Mouse (Mus musculus) brain, adult 2 months (tissue): Measurements from ENCODE around the gene Mul1.
"Not testable (repeated sequence)": the region's sequence is repeated elsewhere in the genome, so short reads cannot be mapped to it uniquely, and the experiment has no call there.

Source experiments
- DNase-seq: peaks from one replicate; pipeline ENCODE4 v3.0.0; 2011; ENCODE audit warnings: low read depth, low spot score

The Mul1 gene

GRCm38 (mm10) chr4:138434347-138435316 lies at the start of gene Mul1:
TSS of gene Mul1 (plus strand) at chr4:138434671.
- DNase-seq = peak; percentile 98

GRCm38 (mm10) chr4:138393703-138394102 lies 40.8 kb upstream of the Mul1 start:
- peak; percentile 61 for DNase-seq

GRCm38 (mm10) chr4:138395087-138395970 lies 39.1 kb upstream of the Mul1 start:
- peak; percentile 83 for DNase-seq

GRCm38 (mm10) chr4:138395971-138396645 lies 38.4 kb upstream of the Mul1 start, which contains the start of gene Fam43b:
TSS of gene Fam43b (minus strand) at chr4:138396528.
- DNase-seq = peak; percentile 95

- DNase-seq = no peak
These were observed 37.8 kb upstream of the Mul1 start for GRCm38 (mm10) chr4:138396711-138397110.

GRCm38 (mm10) chr4:138404806-138405205 lies 29.7 kb upstream of the Mul1 start:
- peak; percentile 32 for DNase-seq

- no peak for DNase-seq
These were observed 26.8 kb upstream of the Mul1 start for GRCm38 (mm10) chr4:138407479-138408194.

DNA sequence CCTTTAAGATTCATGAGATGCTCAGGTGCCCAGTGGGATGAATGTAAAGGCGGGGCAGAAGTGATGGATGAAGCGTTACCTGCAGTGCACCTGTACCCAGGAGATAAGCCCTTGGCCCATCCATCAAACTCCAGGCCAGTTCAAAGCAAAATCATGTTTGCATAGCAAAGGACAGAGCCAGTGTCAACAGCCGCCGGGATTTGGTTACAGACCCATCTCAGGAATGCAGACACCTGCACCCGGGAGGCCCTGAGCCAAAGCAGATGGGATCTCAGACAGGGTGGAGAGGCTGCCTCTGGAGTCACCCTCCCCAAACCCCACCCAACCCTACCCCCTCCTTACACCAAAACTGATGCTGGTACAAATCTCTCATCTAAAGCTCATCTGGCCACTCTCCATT lies 23.5 kb upstream of the Mul1 start:
- DNase-seq = no peak

DNA sequence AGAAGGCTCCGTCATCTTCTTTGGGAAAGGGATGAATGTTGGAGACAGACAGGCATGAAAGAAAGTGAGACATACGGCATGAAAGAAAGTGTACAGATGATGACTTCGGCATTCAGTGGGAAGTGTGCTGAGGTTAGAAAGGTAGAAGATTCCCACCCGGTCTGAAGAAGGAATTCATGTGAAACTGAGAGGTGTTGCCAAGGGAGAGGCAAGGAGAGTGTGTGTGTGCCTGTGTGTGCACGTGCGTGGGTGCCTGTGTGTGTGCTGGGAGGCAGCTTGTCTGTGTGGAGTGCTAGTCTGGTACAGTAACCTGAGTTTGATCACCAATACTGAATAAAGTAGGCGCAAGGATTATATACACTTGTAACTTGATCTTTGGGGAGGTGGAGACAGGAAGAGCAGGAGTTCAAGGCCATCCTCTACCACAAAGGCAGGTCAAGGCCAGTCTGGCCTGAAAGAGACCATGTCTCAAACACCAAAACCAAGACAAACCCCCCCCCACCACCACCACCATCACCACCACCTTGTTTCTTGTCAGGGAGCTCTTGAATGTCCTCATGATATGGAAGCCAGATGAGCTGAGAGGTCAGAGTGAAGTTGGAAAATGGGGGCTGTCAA lies 22.9 kb upstream of the Mul1 start:
- DNase-seq = peak; percentile 38

DNA sequence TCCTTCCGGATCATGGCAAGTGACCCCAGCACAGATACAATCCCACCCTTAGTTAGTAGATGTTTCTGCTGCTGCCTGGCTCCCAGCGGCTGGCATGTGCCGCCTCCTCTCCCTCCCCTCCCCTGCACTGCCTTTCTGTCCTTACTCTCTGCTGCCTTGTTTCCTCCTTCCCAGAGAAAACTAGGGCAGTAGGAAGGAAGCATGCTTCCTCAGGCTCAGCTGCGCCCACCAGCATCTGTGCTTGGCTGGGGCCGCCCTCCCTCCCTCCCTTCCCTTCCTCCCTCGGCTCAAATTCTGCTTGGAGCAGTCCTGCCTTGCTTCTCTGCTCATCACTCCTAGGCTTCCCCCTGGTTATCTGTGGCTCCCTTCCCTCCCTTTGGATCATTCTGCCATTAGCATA lies 19.7 kb upstream of the Mul1 start:
- DNase-seq = peak; percentile 94

DNA sequence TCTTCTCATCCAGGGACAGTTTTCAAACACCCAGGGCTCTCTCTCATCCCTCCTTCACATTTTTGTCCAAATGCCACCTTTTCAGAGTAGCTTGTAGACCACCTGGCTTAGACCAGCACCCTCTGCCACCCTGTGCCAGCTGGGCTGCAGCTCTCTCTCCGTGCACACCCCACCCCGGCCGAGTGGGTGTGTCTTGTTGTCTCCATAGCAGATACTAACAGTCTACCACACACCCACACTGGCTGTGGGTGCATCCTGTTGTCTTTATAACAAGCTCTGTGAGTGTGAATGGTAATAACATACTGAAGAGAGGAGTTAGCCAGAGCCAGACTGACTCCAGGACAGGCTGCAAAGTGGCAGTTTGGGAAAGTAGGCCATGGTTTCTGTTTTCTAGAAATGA lies 18.5 kb upstream of the Mul1 start:
- peak; percentile 87 for DNase-seq

GRCm38 (mm10) chr4:138416414-138416813 lies 18.1 kb upstream of the Mul1 start:
- peak; percentile 43 for DNase-seq

- no peak for DNase-seq
These were observed 16.6 kb upstream of the Mul1 start for GRCm38 (mm10) chr4:138417882-138418281.

- DNase-seq = peak; percentile 84
These were observed 16.0 kb upstream of the Mul1 start for GRCm38 (mm10) chr4:138418340-138418957.

DNA sequence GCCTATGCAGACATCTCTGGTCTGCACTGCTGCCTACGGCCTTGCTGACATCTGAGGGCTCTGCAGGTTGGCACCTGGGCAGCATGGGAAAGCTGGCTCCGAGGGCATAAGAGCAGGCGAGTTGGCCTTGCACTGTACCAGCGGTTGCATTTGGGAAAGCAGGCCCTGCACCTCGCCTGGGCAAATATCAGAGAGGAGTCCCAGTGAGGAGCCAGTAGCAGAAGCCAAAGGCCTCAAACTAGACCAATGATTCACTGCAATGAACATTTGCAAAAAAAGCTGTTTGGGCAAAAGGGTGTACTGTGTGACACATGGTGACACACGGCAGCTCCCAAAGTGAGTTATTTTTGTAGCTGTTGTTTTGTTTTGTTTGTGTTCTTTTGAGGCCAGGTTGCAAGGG lies 9.4 kb upstream of the Mul1 start:
- DNase-seq = no peak

- DNase-seq = not testable (repeated sequence)
These were observed 8.9 kb upstream of the Mul1 start for GRCm38 (mm10) chr4:138425604-138426003.

DNA sequence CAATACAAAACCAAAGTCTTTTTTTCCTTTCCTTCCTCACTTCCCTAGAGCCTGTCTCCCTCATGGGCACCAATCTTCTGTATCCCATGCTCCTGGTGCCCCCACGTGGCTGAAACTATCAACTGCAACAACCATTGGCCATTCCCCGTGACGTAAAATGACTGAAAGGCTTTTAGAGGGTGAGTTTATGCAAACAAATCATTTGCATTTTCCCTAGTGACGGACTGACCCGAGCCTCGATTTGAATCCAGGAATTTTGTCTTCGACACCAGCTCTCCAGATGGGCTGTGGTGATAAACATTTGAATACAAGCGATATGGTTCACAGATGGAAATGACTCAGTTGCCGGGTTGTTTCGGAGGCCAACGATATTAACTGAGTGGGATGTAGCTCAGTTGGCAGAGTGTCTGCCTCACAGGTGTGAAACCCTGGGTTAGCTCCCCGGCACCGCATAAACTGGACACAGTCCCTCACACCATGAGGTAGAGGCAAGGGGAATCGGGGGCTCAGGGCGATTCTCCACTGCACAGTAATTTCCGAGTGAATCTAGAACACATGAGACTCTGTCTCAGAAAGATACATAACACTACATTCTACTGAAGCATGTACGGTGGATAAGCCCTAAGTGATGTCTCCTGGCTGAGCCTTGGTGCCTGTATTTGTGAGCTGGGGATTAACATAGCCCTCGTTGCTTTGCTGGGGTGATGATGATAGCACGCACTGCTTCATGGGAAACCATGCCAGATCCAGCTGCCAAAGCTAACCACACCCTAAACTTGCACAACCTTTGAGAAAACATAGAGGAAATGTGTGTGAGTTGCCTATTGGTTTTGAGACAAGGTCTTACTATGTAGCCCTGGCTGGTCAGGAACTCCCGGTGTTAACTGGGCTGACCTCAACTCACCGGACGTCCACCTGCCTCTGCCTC lies 7.4 kb upstream of the Mul1 start:
- peak; percentile 92 for DNase-seq

- DNase-seq = peak; percentile 58
These were observed 4.7 kb upstream of the Mul1 start for GRCm38 (mm10) chr4:138429778-138430177.

DNA sequence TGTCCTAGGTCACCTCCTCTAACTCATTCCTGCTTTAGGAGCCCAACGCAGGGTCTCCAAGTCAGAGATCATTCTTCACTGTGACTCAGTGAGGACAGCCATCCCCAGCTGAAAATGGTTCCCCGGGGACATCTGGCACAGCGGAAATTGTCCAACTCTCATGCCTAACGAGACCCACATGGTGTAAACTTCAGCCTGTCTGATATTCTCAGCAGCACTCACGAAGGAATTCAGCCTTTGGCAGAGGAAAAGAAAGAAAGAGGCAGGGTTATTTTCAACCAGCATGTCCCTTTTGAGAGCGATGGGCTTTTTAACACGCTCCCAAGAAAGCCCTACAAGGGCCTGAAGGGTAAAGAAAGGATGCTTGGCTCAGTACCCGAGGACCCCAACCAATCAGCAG lies 3.1 kb upstream of the Mul1 start:
- DNase-seq = no peak
